8 mouse cellular contexts compared by ENCODE assay signal in genomic region chr4:152151966-152152544, GRCm38 (mm10). TPM values are rescaled to one million over a fixed set of nuclear protein-coding genes. Genes with fewer than 3 reads are reported as not detected.
DNase-seq lines count a peak whose midpoint lies in the region; ATAC-seq and TF ChIP-seq lines count a peak whose summit lies in the region.

Gene Espn, minus strand, starts transcription at chr4:152152371.

- peak; percentile 49 for DNase-seq in CD4-positive, CD25-positive, alpha-beta regulatory T cell, adult 2 months (ENCODE audit: low read depth, low spot score)
- DNase-seq in hindbrain, embryonic 11.5 days (ENCODE audit: low spot score) = peak; percentile 74
- peak; percentile 87 for DNase-seq in liver, embryonic 11.5 days (ENCODE audit: low spot score)
- peak; percentile 39 for DNase-seq in midbrain, postnatal 0 days (ENCODE audit: low spot score)
- DNase-seq in thymus, postnatal 36 days = peak; percentile 63
- no peak for DNase-seq in cerebellum, adult 18-20 months

- no peak within 1 kb of the TSS for H3K27ac ChIP-seq in embryonic facial prominence, embryonic 13.5 days
- no peak within 1 kb of the TSS for H3K27ac ChIP-seq in hindbrain, embryonic 11.5 days (ENCODE audit: low read depth, low read length)
- no peak within 1 kb of the TSS for H3K27ac ChIP-seq in liver, embryonic 11.5 days (ENCODE audit: low read depth, low read length)
- H3K27ac ChIP-seq in midbrain, postnatal 0 days (ENCODE audit: low read depth, low read length) = no peak within 1 kb of the TSS

- no peak for TF ChIP-seq CTCF in midbrain, postnatal 0 days (IDR thresholded peaks at IDR 0.05)

- no peak for ATAC-seq in CD4-positive, CD25-positive, alpha-beta regulatory T cell, adult 4 months
- peak; percentile 76 for ATAC-seq in embryonic facial prominence, embryonic 13.5 days (ENCODE audit: insufficient number of reproducible peaks, insufficient read depth, low FRiP score, low TSS enrichment, low read depth)
- ATAC-seq in hindbrain, embryonic 11.5 days (ENCODE audit: low FRiP score) = peak; percentile 71
- ATAC-seq in liver, embryonic 11.5 days (replicated peaks; ENCODE audit: low FRiP score) = peak; percentile 84
- no peak; the same call in 1 of the 2 replicates for ATAC-seq in midbrain, postnatal 0 days (ENCODE audit: low FRiP score)

- no peaks in the 10 kb centered on the region for H3K9me3 ChIP-seq in embryonic facial prominence, embryonic 13.5 days
- no peaks in the 10 kb centered on the region for H3K9me3 ChIP-seq in hindbrain, embryonic 11.5 days (ENCODE audit: control insufficient read depth, low read length)
- no peaks in the 10 kb centered on the region for H3K9me3 ChIP-seq in liver, embryonic 11.5 days (ENCODE audit: control insufficient read depth, low read length)
- H3K9me3 ChIP-seq in midbrain, postnatal 0 days (ENCODE audit: low read length) = no peaks in the 10 kb centered on the region

- peaks cover 15% of the 10 kb centered on the region for H3K4me1 ChIP-seq in embryonic facial prominence, embryonic 13.5 days
- H3K4me1 ChIP-seq in hindbrain, embryonic 11.5 days (replicated peaks; ENCODE audit: control insufficient read depth, insufficient read depth, low read length) = peaks cover 8% of the 10 kb centered on the region
- peaks cover 21% of the 10 kb centered on the region for H3K4me1 ChIP-seq in liver, embryonic 11.5 days (replicated peaks; ENCODE audit: control insufficient read depth, insufficient read depth, low read length)
- no peaks in the 10 kb centered on the region for H3K4me1 ChIP-seq in midbrain, postnatal 0 days (ENCODE audit: insufficient read depth, low read length)

- no peaks in the 10 kb centered on the region for H3K36me3 ChIP-seq in embryonic facial prominence, embryonic 13.5 days
- no peaks in the 10 kb centered on the region for H3K36me3 ChIP-seq in hindbrain, embryonic 11.5 days (ENCODE audit: control insufficient read depth, insufficient read depth, low read length)
- no peaks in the 10 kb centered on the region for H3K36me3 ChIP-seq in liver, embryonic 11.5 days (ENCODE audit: control insufficient read depth, insufficient read depth, low read length)
- no peaks in the 10 kb centered on the region for H3K36me3 ChIP-seq in midbrain, postnatal 0 days (ENCODE audit: insufficient read depth, low read length)

- peaks cover 87% of the 10 kb centered on the region for H3K27me3 ChIP-seq in embryonic facial prominence, embryonic 13.5 days
- peaks cover 42% of the 10 kb centered on the region for H3K27me3 ChIP-seq in hindbrain, embryonic 11.5 days (ENCODE audit: control insufficient read depth, insufficient read depth, low read length)
- H3K27me3 ChIP-seq in liver, embryonic 11.5 days (replicated peaks; ENCODE audit: control insufficient read depth, insufficient read depth, low read length) = peaks cover 52% of the 10 kb centered on the region
- peaks cover 40% of the 10 kb centered on the region for H3K27me3 ChIP-seq in midbrain, postnatal 0 days (ENCODE audit: insufficient read depth, low read length)

- WGBS in embryonic facial prominence, embryonic 13.5 days = under 1% methylated on average over 56 of the region's 57 CpGs
- under 1% methylated on average over 55 of the region's 57 CpGs for WGBS in hindbrain, embryonic 11.5 days
- under 1% methylated on average over 53 of the region's 57 CpGs for whole genome bisulfite sequencing in liver, embryonic 11.5 days
- WGBS in midbrain, postnatal 0 days = 1% methylated on average over 57 of the region's 57 CpGs

- H3K4me3 ChIP-seq in embryonic facial prominence, embryonic 13.5 days = peak within 1 kb of the TSS; percentile 45
- peak within 1 kb of the TSS; percentile 30 for H3K4me3 ChIP-seq in hindbrain, embryonic 11.5 days (ENCODE audit: low read depth, low read length)
- peak within 1 kb of the TSS; percentile 59 for H3K4me3 ChIP-seq in liver, embryonic 11.5 days (ENCODE audit: low read depth, low read length)
- peak within 1 kb of the TSS; percentile 24; the same call in 1 of the 2 replicates for H3K4me3 ChIP-seq in midbrain, postnatal 0 days (ENCODE audit: low read depth, low read length)

- H3K9ac ChIP-seq in embryonic facial prominence, embryonic 13.5 days = peak within 1 kb of the TSS; percentile 65
- peak within 1 kb of the TSS; percentile 45; the same call in 1 of the 2 replicates for H3K9ac ChIP-seq in hindbrain, embryonic 11.5 days (ENCODE audit: low read depth, low read length)
- H3K9ac ChIP-seq in liver, embryonic 11.5 days (ENCODE audit: low read depth, low read length) = peak within 1 kb of the TSS; percentile 50
- no peak within 1 kb of the TSS for H3K9ac ChIP-seq in midbrain, postnatal 0 days (replicated peaks; ENCODE audit: low read length, poor library complexity, severe bottlenecking)

- peak within 1 kb of the TSS; percentile 71 for H3K4me2 ChIP-seq in embryonic facial prominence, embryonic 13.5 days
- peak within 1 kb of the TSS; percentile 44 for H3K4me2 ChIP-seq in hindbrain, embryonic 11.5 days (replicated peaks; ENCODE audit: low read depth, low read length)
- H3K4me2 ChIP-seq in liver, embryonic 11.5 days = peak within 1 kb of the TSS; percentile 94
- H3K4me2 ChIP-seq in midbrain, postnatal 0 days (ENCODE audit: low read depth, low read length, poor library complexity, severe bottlenecking) = peak within 1 kb of the TSS; percentile 36; the same call in 1 of the 2 replicates

RNA-seq across cellular contexts. Expression of gene Espn, which starts in this region (rescaled TPM):
- 1 to 10 TPM; 9.5 to 9.9 TPM for polyA plus RNA-seq in CD4-positive, CD25-positive, alpha-beta regulatory T cell, adult 4 months (2017; shearing (Covaris generic))
- 3.4 and 5.9 TPM in 2 replicates for polyA plus RNA-seq in embryonic facial prominence, embryonic 13.5 days (2015; fragmentation: Nextera tagmentation; extraction: Ambion mirVana)
- 1.4 and 2.0 TPM in 2 replicates for polyA plus RNA-seq in hindbrain, embryonic 11.5 days (2014; fragmentation: Nextera tagmentation; extraction: Ambion mirVana)
- 4.1 and 5.3 TPM in 2 replicates for polyA plus RNA-seq in liver, embryonic 11.5 days (2014; fragmentation: Nextera tagmentation; extraction: Ambion mirVana)
- 0.22 and 0.42 TPM in 2 replicates for total RNA-seq in midbrain, postnatal 0 days (2014; rRNA removed)
- 0.22 and 0.53 TPM in 2 replicates for polyA plus RNA-seq in midbrain, postnatal 0 days (2015; fragmentation: Nextera tagmentation; extraction: Ambion mirVana)

Comparison
In these comparisons a context has a peak if more than half of its experiments do, and no peak if none do; other contexts are left out.
1. Peak in DNase-seq, H3K4me3 ChIP-seq and H3K4me2 ChIP-seq in midbrain, postnatal 0 days; RNA of the gene not detected or under 1 TPM.
2. DNase-seq: peak in CD4-positive, CD25-positive, alpha-beta regulatory T cell, adult 2 months (single experiment), hindbrain, embryonic 11.5 days (single experiment), liver, embryonic 11.5 days (single experiment) and thymus, postnatal 36 days (2 of 2); none in cerebellum, adult 18-20 months (0 of 2).
3. ATAC-seq: peak in embryonic facial prominence, embryonic 13.5 days (single experiment), hindbrain, embryonic 11.5 days (single experiment) and liver, embryonic 11.5 days (single experiment); none in CD4-positive, CD25-positive, alpha-beta regulatory T cell, adult 4 months (single experiment) and midbrain, postnatal 0 days (single experiment).
4. H3K4me2 ChIP-seq: peak in every context shown above with its lines; median percentile 94 in liver, embryonic 11.5 days; 71 in embryonic facial prominence, embryonic 13.5 days; 44 in hindbrain, embryonic 11.5 days; 36 in midbrain, postnatal 0 days.
5. Peak in every context shown above with its lines, with median percentiles within 50 percentile points of each other: H3K4me3 ChIP-seq.